Mouse (Mus musculus): Measurements from ENCODE around the gene Nfia.

Gene Nfia

GRCm38 (mm10) chr4:97871770-97872439 lies 99.4 kb downstream of the Nfia start:
- DNase-seq: peak in 1 of 2 experiments; percentile 54

GRCm38 (mm10) chr4:97874916-97875315 lies 102.4 kb downstream of the Nfia start:
- DNase-seq: no peak

GRCm38 (mm10) chr4:97875901-97876300 lies 103.4 kb downstream of the Nfia start:
- DNase-seq: peak in 1 of 2 experiments; percentile 35

GRCm38 (mm10) chr4:97879696-97880095 lies 107.2 kb downstream of the Nfia start:
- DNase-seq: peak; percentile 35 to 67

GRCm38 (mm10) chr4:97880120-97881055 lies 107.9 kb downstream of the Nfia start:
- peak; percentile 62 to 79 for DNase-seq

- DNase-seq: no peak
Observed at GRCm38 (mm10) chr4:97885574-97885973, 113.0 kb downstream of the Nfia start.

- no peak for DNase-seq
Observed at GRCm38 (mm10) chr4:97886220-97886619, 113.7 kb downstream of the Nfia start.

- no peak for DNase-seq
Observed at GRCm38 (mm10) chr4:97887228-97887627, 114.7 kb downstream of the Nfia start.

- no peak for DNase-seq
Observed at GRCm38 (mm10) chr4:97891063-97891462, 118.5 kb downstream of the Nfia start.

GRCm38 (mm10) chr4:97891611-97892010 lies 119.1 kb downstream of the Nfia start:
- no peak for DNase-seq

- DNase-seq: no peak
Observed at GRCm38 (mm10) chr4:97893915-97894884, 121.7 kb downstream of the Nfia start.

GRCm38 (mm10) chr4:97895940-97896339 lies 123.4 kb downstream of the Nfia start:
- DNase-seq: no peak

GRCm38 (mm10) chr4:97900256-97900944 lies 127.9 kb downstream of the Nfia start:
- DNase-seq: no peak

GRCm38 (mm10) chr4:97905826-97906225 lies 133.3 kb downstream of the Nfia start:
- DNase-seq: no peak

GRCm38 (mm10) chr4:97908576-97909147 lies 136.1 kb downstream of the Nfia start:
- peak; percentile 32 to 64 for DNase-seq

GRCm38 (mm10) chr4:97910115-97910776 lies 137.7 kb downstream of the Nfia start:
- DNase-seq: no peak

- no peak for DNase-seq
Observed at GRCm38 (mm10) chr4:97910777-97911580, 138.4 kb downstream of the Nfia start.

GRCm38 (mm10) chr4:97911755-97912154 lies 139.2 kb downstream of the Nfia start:
- peak; percentile 31 to 76 for DNase-seq

- no peak for DNase-seq
Observed at GRCm38 (mm10) chr4:97912155-97912554, 139.6 kb downstream of the Nfia start.

- DNase-seq: no peak
Observed at GRCm38 (mm10) chr4:97912560-97912959, 140.0 kb downstream of the Nfia start.
